23 mouse cellular contexts compared by ENCODE assay signal in genomic region chr2:6049018-6049417, GRCm38 (mm10).
"Had no signal": no experiment of that assay in that cellular context is flagged by ENCODE, and none has a peak within 500 bp of the region (broad histone marks: within the 10 kb centered on the region; RNA-seq: fewer than 3 reads in every experiment).

No protein-coding gene starts in this region.

- DNase-seq: liver, embryonic 13.5 days; liver, postnatal 0 days; lung, adult 2 months; lung, postnatal 10 days; lung, postnatal 36 days; midbrain, embryonic 14.5 days; retina, postnatal 1 day; right cerebral cortex, adult 18-20 months; right cerebral cortex, postnatal 25 days; right cerebral cortex, postnatal 4 days; spleen, adult 18-20 months; thymus, adult 18-20 months; thymus, postnatal 14 days; thymus, postnatal 36 days had no signal

- H3K4me2 ChIP-seq: liver, embryonic 11.5 days; liver, embryonic 13.5 days; liver, embryonic 15.5 days; lung, embryonic 15.5 days; neural tube, embryonic 13.5 days; neural tube, embryonic 15.5 days had no signal

- H3K9me3 ChIP-seq: liver, embryonic 13.5 days; liver, embryonic 15.5 days; lung, embryonic 15.5 days; midbrain, embryonic 10.5 days; neural tube, embryonic 13.5 days; neural tube, embryonic 15.5 days had no signal

- H3K4me1 ChIP-seq: midbrain, embryonic 10.5 days; neural tube, embryonic 13.5 days; neural tube, embryonic 15.5 days had no signal

- ATAC-seq: liver, postnatal 0 days; midbrain, embryonic 16.5 days had no signal

- H3K9ac ChIP-seq: liver, embryonic 13.5 days; liver, embryonic 15.5 days; liver, postnatal 0 days; lung, embryonic 15.5 days; neural tube, embryonic 13.5 days; neural tube, embryonic 15.5 days had no signal

- H3K4me3 ChIP-seq: liver, embryonic 13.5 days; liver, embryonic 15.5 days; lung, embryonic 15.5 days; midbrain, embryonic 10.5 days; myocyte; neural tube, embryonic 13.5 days; neural tube, embryonic 15.5 days had no signal

- H3K27me3 ChIP-seq: liver, embryonic 13.5 days; liver, embryonic 15.5 days; lung, embryonic 15.5 days; neural tube, embryonic 13.5 days; neural tube, embryonic 15.5 days had no signal

- H3K27ac ChIP-seq: liver, embryonic 13.5 days; liver, embryonic 15.5 days; macrophage; midbrain, embryonic 10.5 days; neural tube, embryonic 13.5 days; neural tube, embryonic 15.5 days had no signal
